Mouse (Mus musculus) MEL (cell line): ENCODE data around the gene Rnf149. TPM values are rescaled to one million over a fixed set of nuclear protein-coding genes. Genes with fewer than 3 reads are reported as not detected.

ENCODE experiments used
- DNase-seq: peaks from one replicate; pipeline ENCODE4 v3.0.0; 2011; ENCODE audit warnings: low read depth, low spot score
- H3K27ac ChIP-seq: 2 replicates; pipeline ENCODE4 v1.5.1; 2012; ENCODE audit warnings: low read depth, mild to moderate bottlenecking, control low read depth, low read length, moderate library complexity; ENCODE audit not compliant: control insufficient read depth
- H3K27me3 ChIP-seq, 2 experiments: fragments of 150-350 bp in 1 of 2; sonication (generic) in 1 of 2; 2 replicates each; pipeline ENCODE4 v1.6.1; 2012; ENCODE audit warnings: low read length in 2 of 2, mild to moderate bottlenecking in 2 of 2, improper control_type of control experiment in 1 of 2, moderate library complexity in 1 of 2; ENCODE audit not compliant: insufficient read depth in 2 of 2, control insufficient read depth in 1 of 2
- H3K36me3 ChIP-seq, 2 experiments: 2 replicates each; pipeline ENCODE4 v1.6.1; 2012 to 2014; ENCODE audit warnings: low read length in 2 of 2, improper control_type of control experiment in 1 of 2, inconsistent platforms in 1 of 2, mild to moderate bottlenecking in 1 of 2; ENCODE audit not compliant: insufficient read depth in 2 of 2, control insufficient read depth in 1 of 2
- H3K4me1 ChIP-seq, 2 experiments: fragments of 150-350 bp in 1 of 2; sonication (generic) in 1 of 2; 2 replicates each; pipeline ENCODE4 v1.6.1; 2012; ENCODE audit warnings: low read length in 2 of 2, improper control_type of control experiment in 1 of 2, mild to moderate bottlenecking in 1 of 2; ENCODE audit not compliant: insufficient read depth in 2 of 2, control insufficient read depth in 1 of 2
- H3K4me3 ChIP-seq, 2 experiments: fragments of 150-350 bp in 1 of 2; sonication (generic) in 1 of 2; 2 replicates each; pipeline ENCODE4 v1.5.1; 2012; ENCODE audit warnings: low read depth in 2 of 2, low read length in 2 of 2, mild to moderate bottlenecking in 2 of 2, moderate library complexity in 2 of 2, control low read depth in 1 of 2, improper control_type of control experiment in 1 of 2; ENCODE audit not compliant: control insufficient read depth in 1 of 2, insufficient read depth in 1 of 2
- H3K79me2 ChIP-seq: 2 replicates; pipeline ENCODE4 v1.6.1; 2012; ENCODE audit warnings: mild to moderate bottlenecking, low read length, moderate library complexity; ENCODE audit not compliant: control insufficient read depth, poor library complexity, insufficient read depth
- H3K9ac ChIP-seq: 2 replicates; pipeline ENCODE4 v1.6.1; 2012; ENCODE audit warnings: low read depth, mild to moderate bottlenecking, control low read depth, low read length, moderate library complexity; ENCODE audit not compliant: control insufficient read depth, poor library complexity, severe bottlenecking
- H3K9me3 ChIP-seq: fragments of 150-350 bp; sonication (generic); replicated peaks from 2 replicates; pipeline ENCODE4 v1.6.1; 2012; ENCODE audit warnings: mild to moderate bottlenecking, low read length, improper control_type of control experiment, moderate library complexity; ENCODE audit not compliant: insufficient read depth
- BHLHE40 ChIP-seq: IDR thresholded peaks from 2 replicates; pipeline ENCODE4 v1.6.1; 2012; ENCODE audit warnings: low read depth, mild to moderate bottlenecking, inconsistent platforms, low read length, improper control_type of control experiment, borderline replicate concordance
- CHD1 ChIP-seq: IDR thresholded peaks from 2 replicates; pipeline ENCODE4 v1.6.1; 2012; ENCODE audit warnings: low read depth, mild to moderate bottlenecking, inconsistent platforms, low read length, improper control_type of control experiment
- CHD2 ChIP-seq: IDR thresholded peaks from 2 replicates; pipeline ENCODE4 v1.6.1; 2011; ENCODE audit warnings: low read length, improper control_type of control experiment
- CTCF ChIP-seq, 3 experiments: IDR thresholded peaks in 2 of 3; conservative IDR thresholded peaks in 1 of 3; 2 replicates each; pipeline ENCODE4 v1.5.1; 2011 to 2012; ENCODE audit warnings: low read length in 3 of 3, low read depth in 2 of 3, mild to moderate bottlenecking in 2 of 3, improper control_type of control experiment in 1 of 3, inconsistent platforms in 1 of 3, mixed read lengths in 1 of 3, moderate library complexity in 1 of 3; ENCODE audit not compliant: control insufficient read depth in 1 of 3, insufficient read depth in 1 of 3, poor library complexity in 1 of 3, severe bottlenecking in 1 of 3
- GATA1 ChIP-seq: IDR thresholded peaks from 2 replicates; pipeline ENCODE4 v1.6.1; 2011; ENCODE audit warnings: low read depth, low read length, improper control_type of control experiment
- HCFC1 ChIP-seq: IDR thresholded peaks from 2 replicates; pipeline ENCODE4 v1.6.1; 2012; ENCODE audit warnings: low read depth, mild to moderate bottlenecking, inconsistent platforms, low read length, improper control_type of control experiment, moderate library complexity
- JUND ChIP-seq: IDR thresholded peaks from 2 replicates; pipeline ENCODE4 v1.6.1; 2011; ENCODE audit warnings: low read depth, mild to moderate bottlenecking, improper control_type of control experiment, low read length
- KAT2A ChIP-seq: conservative IDR thresholded peaks from 2 replicates; pipeline ENCODE4 v1.6.1; 2012; ENCODE audit warnings: low read depth, low read length, improper control_type of control experiment, inconsistent platforms
- MAFK ChIP-seq: IDR thresholded peaks from 2 replicates; pipeline ENCODE4 v1.6.1; 2011; ENCODE audit warnings: low read depth, mild to moderate bottlenecking, low read length, improper control_type of control experiment, borderline replicate concordance
- MAX ChIP-seq: IDR thresholded peaks from 2 replicates; pipeline ENCODE4 v1.6.1; 2011; ENCODE audit warnings: low read length, improper control_type of control experiment
- MAZ ChIP-seq: IDR thresholded peaks from 2 replicates; pipeline ENCODE4 v1.6.1; 2012; ENCODE audit warnings: low read depth, mild to moderate bottlenecking, inconsistent platforms, low read length, improper control_type of control experiment
- MXI1 ChIP-seq: IDR thresholded peaks from 2 replicates; pipeline ENCODE4 v1.6.1; 2011; ENCODE audit warnings: mild to moderate bottlenecking, low read depth, low read length, improper control_type of control experiment
- MYC ChIP-seq: IDR thresholded peaks from 2 replicates; pipeline ENCODE4 v1.6.1; 2011; ENCODE audit warnings: low read depth, mild to moderate bottlenecking, low read length, improper control_type of control experiment, moderate library complexity
- NRF1 ChIP-seq: IDR thresholded peaks from 2 replicates; pipeline ENCODE4 v1.6.1; 2014; ENCODE audit warnings: low read depth, mild to moderate bottlenecking, inconsistent platforms, low read length, improper control_type of control experiment, moderate library complexity; ENCODE audit not compliant: poor library complexity, insufficient read depth, severe bottlenecking
- POLR2A ChIP-seq, 2 experiments: IDR thresholded peaks; 2 replicates each; pipeline ENCODE4 v1.6.1; 2011 to 2012; ENCODE audit warnings: low read length in 2 of 2, mild to moderate bottlenecking in 2 of 2, control low read depth in 1 of 2, improper control_type of control experiment in 1 of 2, low read depth in 1 of 2, moderate library complexity in 1 of 2; ENCODE audit not compliant: control insufficient read depth in 1 of 2, insufficient read depth in 1 of 2, poor library complexity in 1 of 2
- POLR2AphosphoS2 ChIP-seq: IDR thresholded peaks from 2 replicates; pipeline ENCODE4 v1.6.1; 2011; ENCODE audit warnings: low read length, improper control_type of control experiment
- POLR2AphosphoS5 ChIP-seq: IDR thresholded peaks from 2 replicates; pipeline ENCODE4 v1.6.1; 2012; ENCODE audit warnings: low read depth, borderline replicate concordance, mild to moderate bottlenecking, inconsistent platforms, low read length, moderate library complexity, mixed read lengths
- RAD21 ChIP-seq: IDR thresholded peaks from 2 replicates; pipeline ENCODE4 v1.6.1; 2011; ENCODE audit warnings: mild to moderate bottlenecking, low read depth, low read length, improper control_type of control experiment
- RCOR1 ChIP-seq: IDR thresholded peaks from 2 replicates; pipeline ENCODE4 v1.6.1; 2012; ENCODE audit warnings: low read depth, mild to moderate bottlenecking, inconsistent platforms, low read length, improper control_type of control experiment
- SIN3A ChIP-seq: IDR thresholded peaks from 2 replicates; pipeline ENCODE4 v1.6.1; 2012; ENCODE audit warnings: low read length, improper control_type of control experiment, inconsistent platforms
- SMC3 ChIP-seq: IDR thresholded peaks from 2 replicates; pipeline ENCODE4 v1.6.1; 2011; ENCODE audit warnings: low read depth, low read length, improper control_type of control experiment
- TAL1 ChIP-seq: IDR thresholded peaks from 2 replicates; pipeline ENCODE4 v1.6.1; 2012; ENCODE audit warnings: mild to moderate bottlenecking, inconsistent platforms, low read length, moderate library complexity, mixed read lengths
- TBP ChIP-seq: IDR thresholded peaks from 2 replicates; pipeline ENCODE4 v1.8.0; 2011; ENCODE audit warnings: low read depth, low read length, improper control_type of control experiment
- UBTF ChIP-seq: IDR thresholded peaks from 2 replicates; pipeline ENCODE4 v1.6.1; 2012; ENCODE audit warnings: low read depth, mild to moderate bottlenecking, inconsistent platforms, low read length, improper control_type of control experiment, moderate library complexity, borderline replicate concordance; ENCODE audit not compliant: insufficient read depth
- ZC3H11A ChIP-seq: IDR thresholded peaks from 2 replicates; pipeline ENCODE4 v1.6.1; 2012; ENCODE audit warnings: low read depth, mild to moderate bottlenecking, inconsistent platforms, low read length, improper control_type of control experiment
- ZKSCAN1 ChIP-seq: IDR thresholded peaks from 2 replicates; pipeline ENCODE4 v1.6.1; 2012; ENCODE audit warnings: low read depth, mild to moderate bottlenecking, inconsistent platforms, low read length, improper control_type of control experiment, moderate library complexity
- ZNF384 ChIP-seq: IDR thresholded peaks from 2 replicates; pipeline ENCODE4 v1.6.1; 2012; ENCODE audit warnings: low read depth, mild to moderate bottlenecking, inconsistent platforms, low read length, improper control_type of control experiment
- polyA plus RNA-seq, 2 experiments: library from polyadenylated mRNA; stranded (reverse) in 1 of 2; unstranded in 1 of 2; fragments of >175 nt in 1 of 2; fragments of >200 nt in 1 of 2; gene quantifications; 2 replicates each; pipeline versions ENCODE4 v1.2.1 to v1.2.4; 2012; ENCODE audit warnings: low replicate concordance in 2 of 2, low read depth in 1 of 2; ENCODE audit not compliant: insufficient read length in 2 of 2, insufficient read depth in 1 of 2, missing spikeins in 1 of 2
- total RNA-seq: library from RNA; depleted of rRNA; stranded (reverse); fragments of 300-350 nt; gene quantifications from 2 replicates; pipeline ENCODE4 v1.2.3, GENCODE M21; 2012

Gene Rnf149
- total and polyA plus RNA-seq, 3 experiments: 37.1 to 46.4 TPM; not detected in 1

- Histone ChIP-seq H3K9me3 (no peaks in the 10 kb centered on the region), H3K27ac (no peak overlapping the region), H3K36me3 (no peaks in the 10 kb centered on the region), H3K9ac (no peak overlapping the region), H3K4me3 (no peak overlapping the region), H3K27me3 (peaks cover 5 to 6% of the 10 kb centered on the region in 2 experiments), H3K79me2 (no peaks in the 10 kb centered on the region), H3K4me1 (no peaks in the 10 kb centered on the region)
- DNase-seq: peak; percentile 64
- peak; percentile 90 for TF ChIP-seq ZC3H11A
- TF ChIP-seq ZNF384: no peak
- TF ChIP-seq MAZ: no peak
- peak; percentile 87 for TF ChIP-seq SMC3
- peak; percentile 89 for TF ChIP-seq RAD21
- TF ChIP-seq JUND: no peak
- TF ChIP-seq KAT2A: no peak
- TF ChIP-seq RCOR1: no peak
- TF ChIP-seq UBTF: no peak
- no peak for TF ChIP-seq TBP
- TF ChIP-seq NRF1: no peak
- no peak for TF ChIP-seq BHLHE40
- no peak for TF ChIP-seq MAX
- TF ChIP-seq GATA1: no peak
- no peak for TF ChIP-seq CHD2
- TF ChIP-seq MYC: peak; percentile 74; the same call in 1 of the 2 replicates
- TF ChIP-seq CHD1: no peak
- no peak for TF ChIP-seq MXI1
- TF ChIP-seq CTCF (IDR thresholded peaks at IDR 0.05 in 2 of 3, conservative IDR thresholded peaks at IDR 0.05 in 1 of 3; ENCODE audit: control insufficient read depth in 1 of 3, insufficient read depth in 1 of 3, low read depth in 2 of 3, low read length in 3 of 3, poor library complexity in 1 of 3, severe bottlenecking in 1 of 3): peak; percentile 50 to 79 (median 70)
- no peak for TF ChIP-seq POLR2A (IDR thresholded peaks at IDR 0.05; ENCODE audit: control insufficient read depth in 1 of 2, insufficient read depth in 1 of 2, low read depth in 1 of 2, low read length in 2 of 2, poor library complexity in 1 of 2)
- no peak for TF ChIP-seq MAFK
- TF ChIP-seq HCFC1: no peak
- TF ChIP-seq SIN3A: no peak
- no peak for TF ChIP-seq TAL1
- no peak for TF ChIP-seq POLR2AphosphoS5
- no peak for TF ChIP-seq ZKSCAN1
- TF ChIP-seq POLR2AphosphoS2: no peak
These were observed 72.9 kb downstream of the Rnf149 start for GRCm38 (mm10) chr1:39504261-39504660.
